Comparison of ENCODE assay signal across 8 mouse cellular contexts in the genomic region with DNA sequence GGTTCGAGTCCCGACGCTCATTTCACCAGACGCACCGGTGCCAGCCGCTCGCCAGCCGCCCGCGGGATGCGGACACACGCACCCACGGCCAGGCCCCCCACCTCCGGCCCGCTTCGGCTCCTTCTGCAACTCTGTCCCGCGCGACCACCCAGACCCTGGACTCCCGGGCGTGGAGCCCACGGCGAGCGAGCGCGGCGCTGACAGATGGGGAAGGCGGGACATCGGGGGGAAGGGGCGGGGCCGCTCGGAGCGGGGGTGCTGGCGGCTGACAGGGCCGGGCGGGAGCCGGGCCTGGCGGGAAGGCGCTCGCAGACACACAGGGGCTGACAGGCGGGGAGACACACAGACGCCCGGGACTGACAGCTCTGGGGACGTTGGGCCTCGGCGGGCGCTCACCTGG. TPM values are rescaled to one million over a fixed set of nuclear protein-coding genes. Genes with fewer than 3 reads are reported as not detected.
DNase-seq lines count a peak whose midpoint lies in the region; ATAC-seq and TF ChIP-seq lines count a peak whose summit lies in the region.

No protein-coding gene starts in this region.

- DNase-seq in heart, postnatal 25 days (ENCODE audit: low spot score): peak; percentile 50
- peak; percentile 64 to 67 for DNase-seq in layer of hippocampus, adult 2 months (ENCODE audit: low spot score in 2 of 2)
- peak; percentile 76 for DNase-seq in lung, embryonic 14.5 days
- peak; percentile 77 for DNase-seq in thymus, adult 2 months

- H3K27me3 ChIP-seq in ES-Bruce4 (ENCODE audit: control insufficient read depth, insufficient read depth, low read length, poor library complexity, severe bottlenecking): peaks cover 4% of the 10 kb centered on the region; the same call in 1 of the 2 replicates
- H3K27me3 ChIP-seq in forebrain, embryonic 13.5 days: no peaks in the 10 kb centered on the region
- H3K27me3 ChIP-seq in lung, embryonic 14.5 days (ENCODE audit: insufficient read depth, low read length): no peaks in the 10 kb centered on the region
- H3K27me3 ChIP-seq in thymus, adult 2 months (ENCODE audit: control insufficient read depth, insufficient read depth, low read length): no peaks in the 10 kb centered on the region

- H3K36me3 ChIP-seq in ES-Bruce4 (ENCODE audit: control insufficient read depth, insufficient read depth, low read length, poor library complexity, severe bottlenecking): no peaks in the 10 kb centered on the region
- H3K36me3 ChIP-seq in forebrain, embryonic 13.5 days (ENCODE audit: poor library complexity, severe bottlenecking): no peaks in the 10 kb centered on the region
- H3K36me3 ChIP-seq in lung, embryonic 14.5 days (ENCODE audit: insufficient read depth): no peaks in the 10 kb centered on the region
- H3K36me3 ChIP-seq in thymus, adult 2 months (ENCODE audit: control insufficient read depth, insufficient read depth, low read length): no peaks in the 10 kb centered on the region

- TF ChIP-seq CTCF in ES-Bruce4 (IDR thresholded peaks at IDR 0.05; ENCODE audit: low read depth, low read length): no peak
- TF ChIP-seq CTCF in layer of hippocampus, adult 2 months (conservative IDR thresholded peaks at IDR 0.05): no peak
- TF ChIP-seq CTCF in lung, embryonic 14.5 days (IDR thresholded peaks at IDR 0.05; ENCODE audit: low read depth): no peak
- no peak for TF ChIP-seq CTCF in olfactory bulb, adult 2 months (IDR thresholded peaks at IDR 0.05; ENCODE audit: insufficient read depth, low read depth, low read length)
- TF ChIP-seq CTCF in thymus, adult 2 months (IDR thresholded peaks at IDR 0.05; ENCODE audit: borderline replicate concordance, control insufficient read depth, extremely low read depth, insufficient read depth, low read length, poor library complexity): no peak

- H3K27ac ChIP-seq in ES-Bruce4 (ENCODE audit: insufficient read depth, low read length): no peak overlapping the region
- peak overlapping the region; percentile 94 for H3K27ac ChIP-seq in brown adipose tissue, adult 24 weeks (replicated peaks; ENCODE audit: low read depth, low read length)
- H3K27ac ChIP-seq in forebrain, embryonic 13.5 days: peak overlapping the region; percentile 98
- H3K27ac ChIP-seq in layer of hippocampus, adult 2 months: peak overlapping the region; percentile 99
- H3K27ac ChIP-seq in lung, embryonic 14.5 days (ENCODE audit: low read depth): peak overlapping the region; percentile 97
- peak overlapping the region; percentile 86 for H3K27ac ChIP-seq in olfactory bulb, adult 2 months (ENCODE audit: insufficient read depth, low read depth, low read length)
- peak overlapping the region; percentile 44 for H3K27ac ChIP-seq in thymus, adult 2 months (ENCODE audit: control insufficient read depth, insufficient read depth, low read length)

- H3K4me1 ChIP-seq in ES-Bruce4 (ENCODE audit: control insufficient read depth, insufficient read depth, low read length): no peaks in the 10 kb centered on the region
- peaks cover 15% of the 10 kb centered on the region; the same call in 1 of the 2 replicates for H3K4me1 ChIP-seq in brown adipose tissue, adult 24 weeks (ENCODE audit: control insufficient read depth, insufficient read depth, insufficient read length, low read length)
- H3K4me1 ChIP-seq in forebrain, embryonic 13.5 days: peaks cover 17% of the 10 kb centered on the region
- H3K4me1 ChIP-seq in lung, embryonic 14.5 days (ENCODE audit: insufficient read depth): no peaks in the 10 kb centered on the region; the same call in 1 of the 2 replicates
- H3K4me1 ChIP-seq in olfactory bulb, adult 2 months (ENCODE audit: control insufficient read depth, insufficient read depth, low read length): no peaks in the 10 kb centered on the region
- H3K4me1 ChIP-seq in thymus, adult 2 months (replicated peaks; ENCODE audit: control insufficient read depth, insufficient read depth, low read length): peaks cover 4% of the 10 kb centered on the region

- peaks cover 4% of the 10 kb centered on the region; the same call in 1 of the 2 replicates for H3K9me3 ChIP-seq in ES-Bruce4 (replicated peaks; ENCODE audit: control insufficient read depth, insufficient read depth, low read length, poor library complexity, severe bottlenecking)
- H3K9me3 ChIP-seq in forebrain, embryonic 13.5 days (replicated peaks): no peaks in the 10 kb centered on the region
- no peaks in the 10 kb centered on the region for H3K9me3 ChIP-seq in lung, embryonic 14.5 days (ENCODE audit: low read depth, low read length)

- intact Hi-C loops in heart, postnatal 25 days (cut with DNase I): no loop called here

- WGBS in forebrain, embryonic 13.5 days: under 1% methylated on average over 29 of the region's 47 CpGs
- under 1% methylated on average over 43 of the region's 47 CpGs for WGBS in lung, embryonic 14.5 days
- WGBS in olfactory bulb, adult 2 months: under 1% methylated on average over 45 of the region's 47 CpGs
- under 1% methylated on average over 45 of the region's 47 CpGs for whole genome bisulfite sequencing in thymus, adult 2 months

- peak overlapping the region; percentile 9 for H3K9ac ChIP-seq in ES-Bruce4 (ENCODE audit: low read depth, poor library complexity, severe bottlenecking)
- peak overlapping the region; percentile 96 for H3K9ac ChIP-seq in forebrain, embryonic 13.5 days
- peak overlapping the region; percentile 92 for H3K9ac ChIP-seq in lung, embryonic 14.5 days

- no peak for TF ChIP-seq EP300 in ES-Bruce4 (IDR thresholded peaks at IDR 0.05; ENCODE audit: insufficient read depth, low read depth, low read length)

- no peak for TF ChIP-seq POLR2A in ES-Bruce4 (IDR thresholded peaks at IDR 0.05; ENCODE audit: insufficient read depth, low read length)
- 0 out of 2 replicates have a peak, but pooled peaks have one; percentile 33 for TF ChIP-seq POLR2A in olfactory bulb, adult 2 months (IDR thresholded peaks at IDR 0.05; ENCODE audit: insufficient read depth, low read depth, low read length)
- TF ChIP-seq POLR2A in thymus, adult 2 months (IDR thresholded peaks at IDR 0.05; ENCODE audit: control insufficient read depth, extremely low read depth, insufficient read depth, low read length, poor library complexity): no peak

- ATAC-seq in forebrain, embryonic 13.5 days: peak; percentile 91
- ATAC-seq in lung, embryonic 14.5 days (ENCODE audit: insufficient read depth): peak; percentile 90

- H3K4me2 ChIP-seq in forebrain, embryonic 13.5 days: peak overlapping the region; percentile 76
- peak overlapping the region; percentile 83 for H3K4me2 ChIP-seq in lung, embryonic 14.5 days

- peak overlapping the region; percentile 65 for H3K4me3 ChIP-seq in ES-Bruce4 (ENCODE audit: low read depth, low read length)
- peak overlapping the region; percentile 94 for H3K4me3 ChIP-seq in brown adipose tissue, adult 24 weeks (ENCODE audit: insufficient read depth, low read depth, low read length)
- H3K4me3 ChIP-seq in forebrain, embryonic 13.5 days: peak overlapping the region; percentile 77
- H3K4me3 ChIP-seq in layer of hippocampus, adult 2 months: peak overlapping the region; percentile 97
- peak overlapping the region; percentile 90 for H3K4me3 ChIP-seq in lung, embryonic 14.5 days (ENCODE audit: low read depth, low read length)
- H3K4me3 ChIP-seq in olfactory bulb, adult 2 months (ENCODE audit: insufficient read depth, low read depth, low read length): peak overlapping the region; percentile 84
- H3K4me3 ChIP-seq in thymus, adult 2 months (ENCODE audit: control insufficient read depth, insufficient read depth, low read length): peak overlapping the region; percentile 94

RNA-seq across cellular contexts. Expression of a gene that starts 0.4 kb away (rescaled TPM):
- 0.82 and 1.1 TPM in 2 replicates for polyA plus RNA-seq in ES-Bruce4 (2011; ENCODE audit: insufficient read depth, insufficient read length, low read depth, missing spikeins)
- 10.3 and 11.0 TPM in 2 replicates for polyA plus RNA-seq in brown adipose tissue, adult 24 weeks (2012; ENCODE audit: insufficient read depth, insufficient read length, missing spikeins)
- polyA plus RNA-seq in forebrain, embryonic 13.5 days (2015; fragmentation: Nextera tagmentation; extraction: Ambion mirVana): 13.7 and 14.0 TPM in 2 replicates
- total RNA-seq in heart, postnatal 25 days (2021): 10 to 100 TPM; 37.5 to 43.6 TPM
- 100 to 1,000 TPM; 111 to 116 TPM for total RNA-seq in layer of hippocampus, adult 2 months (2021)
- polyA plus RNA-seq in lung, embryonic 14.5 days (2014; fragmentation: Nextera tagmentation; extraction: Ambion mirVana): 12.0 and 13.0 TPM in 2 replicates
- not detected in 2 replicates for polyA plus RNA-seq in olfactory bulb, adult 2 months (2012; ENCODE audit: insufficient read depth, insufficient read length, low replicate concordance, missing spikeins)
- 7.8 and 9.1 TPM in 2 replicates for polyA plus RNA-seq in thymus, adult 2 months (2012; rRNA removed)

RNA-seq across cellular contexts. Expression of a gene that starts 8.1 kb away (rescaled TPM):
- 5.6 and 7.0 TPM in 2 replicates for polyA plus RNA-seq in ES-Bruce4 (2011; ENCODE audit: insufficient read depth, insufficient read length, low read depth, missing spikeins)
- 0.71 and 3.0 TPM in 2 replicates for polyA plus RNA-seq in brown adipose tissue, adult 24 weeks (2012; ENCODE audit: insufficient read depth, insufficient read length, missing spikeins)
- 0.06 and 0.21 TPM in 2 replicates for polyA plus RNA-seq in forebrain, embryonic 13.5 days (2015; fragmentation: Nextera tagmentation; extraction: Ambion mirVana)
- total RNA-seq in heart, postnatal 25 days (2021): 1 to 10 TPM; 3.7 to 5.1 TPM
- 1 to 10 TPM in 1 of 2 experiments, under 1 TPM in 1; 0.97 to 1.0 TPM for total RNA-seq in layer of hippocampus, adult 2 months (2021)
- 1.5 and 2.5 TPM in 2 replicates for polyA plus RNA-seq in lung, embryonic 14.5 days (2014; fragmentation: Nextera tagmentation; extraction: Ambion mirVana)
- polyA plus RNA-seq in olfactory bulb, adult 2 months (2012; ENCODE audit: insufficient read depth, insufficient read length, low replicate concordance, missing spikeins): not detected in 2 replicates
- polyA plus RNA-seq in thymus, adult 2 months (2012; rRNA removed): 1.8 and 2.5 TPM in 2 replicates

RNA-seq across cellular contexts. Expression of a gene that starts 39.7 kb away (rescaled TPM):
- polyA plus RNA-seq in ES-Bruce4 (2011; ENCODE audit: insufficient read depth, insufficient read length, low read depth, missing spikeins): 0.56 and 0.70 TPM in 2 replicates
- not detected in 2 replicates for polyA plus RNA-seq in brown adipose tissue, adult 24 weeks (2012; ENCODE audit: insufficient read depth, insufficient read length, missing spikeins)
- 0.72 and 0.84 TPM in 2 replicates for polyA plus RNA-seq in forebrain, embryonic 13.5 days (2015; fragmentation: Nextera tagmentation; extraction: Ambion mirVana)
- total RNA-seq in heart, postnatal 25 days (2021): 1 to 10 TPM; 2.8 to 4.4 TPM
- under 1 TPM; 0.28 to 0.29 TPM for total RNA-seq in layer of hippocampus, adult 2 months (2021)
- polyA plus RNA-seq in lung, embryonic 14.5 days (2014; fragmentation: Nextera tagmentation; extraction: Ambion mirVana): 10.6 and 14.0 TPM in 2 replicates
- not detected in 2 replicates for polyA plus RNA-seq in olfactory bulb, adult 2 months (2012; ENCODE audit: insufficient read depth, insufficient read length, low replicate concordance, missing spikeins)
- 0.11 and 0.14 TPM in 2 replicates for polyA plus RNA-seq in thymus, adult 2 months (2012; rRNA removed)

Comparison
In these comparisons a context has a peak if more than half of its experiments do, and no peak if none do; other contexts are left out.
1. H3K9ac ChIP-seq: peak in every context shown above with its lines; median percentile 96 in forebrain, embryonic 13.5 days; 92 in lung, embryonic 14.5 days; 9 in ES-Bruce4.